ENCODE assay signal across 16 mouse cellular contexts in the genomic region with DNA sequence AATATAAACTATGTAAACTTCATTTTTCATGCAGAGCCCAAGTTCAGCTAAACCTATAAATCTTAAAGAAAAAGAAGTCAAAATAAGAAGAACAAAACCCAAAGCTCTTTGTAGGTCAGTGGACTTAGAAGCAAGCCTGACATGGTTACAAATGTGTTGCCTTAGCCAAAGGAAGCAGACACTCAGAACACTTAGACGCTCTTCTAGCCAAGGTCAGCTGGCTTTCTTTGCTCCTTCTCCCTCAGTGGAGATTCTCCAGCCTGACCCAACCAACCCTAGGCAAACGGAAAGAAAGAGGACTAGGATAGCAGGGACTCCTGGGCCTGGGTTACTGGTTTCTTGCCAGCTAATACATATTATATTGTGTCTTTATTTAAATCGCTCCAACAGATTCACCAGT.
"Had no signal": no experiment of that assay in that cellular context is flagged by ENCODE, and none has a peak within 500 bp of the region (broad histone marks: within the 10 kb centered on the region; RNA-seq: fewer than 3 reads in every experiment).

No protein-coding gene starts in this region.

- H3K9ac ChIP-seq: neural tube, embryonic 13.5 days; neural tube, embryonic 15.5 days; stomach, embryonic 15.5 days had no signal

- H3K4me1 ChIP-seq: neural tube, embryonic 13.5 days; neural tube, embryonic 15.5 days had no signal

- H3K27me3 ChIP-seq: neural tube, embryonic 13.5 days; neural tube, embryonic 15.5 days; stomach, embryonic 15.5 days had no signal

- H3K9me3 ChIP-seq: neural tube, embryonic 13.5 days; neural tube, embryonic 15.5 days; stomach, embryonic 15.5 days had no signal

- DNase-seq: retina, postnatal 1 day; right cerebral cortex, adult 18-20 months; right cerebral cortex, postnatal 14 days; right cerebral cortex, postnatal 25 days; right cerebral cortex, postnatal 4 days; spleen, adult 18-20 months; thymus, adult 18-20 months; thymus, adult 2 months; thymus, postnatal 14 days; thymus, postnatal 25 days; thymus, postnatal 36 days; thymus, postnatal 4 days had no signal

- H3K27ac ChIP-seq: neural tube, embryonic 13.5 days; neural tube, embryonic 15.5 days; stomach, embryonic 15.5 days; stomach, postnatal 0 days had no signal

- H3K36me3 ChIP-seq: neural tube, embryonic 13.5 days; neural tube, embryonic 15.5 days; stomach, embryonic 15.5 days had no signal

- H3K4me3 ChIP-seq: neural tube, embryonic 13.5 days; neural tube, embryonic 15.5 days; stomach, embryonic 15.5 days had no signal

- H3K4me2 ChIP-seq: neural tube, embryonic 13.5 days; neural tube, embryonic 15.5 days; stomach, embryonic 15.5 days had no signal
